Mouse (Mus musculus) heart, postnatal 14 days (tissue): ENCODE measurements around the gene Vmn1r204. TPM values are rescaled to one million over a fixed set of nuclear protein-coding genes. Genes with fewer than 3 reads are reported as not detected.
"Not testable (repeated sequence)": the region's sequence is repeated elsewhere in the genome, so short reads cannot be mapped to it uniquely, and the experiment has no call there.

Source experiments
- DNase-seq, 2 experiments: peaks; one replicate each; pipeline ENCODE4 v3.0.0; 2021 to 2022
- intact Hi-C: fragments of 180-260 bp; cut with DNase I; formaldehyde crosslinking; loops from one replicate; pipeline ENCODE4 v1.15.1; 2025
- long read RNA-seq, 2 experiments: library from polyadenylated mRNA; stranded (forward); transcript quantifications; one replicate each; pipeline ENCODE4 v2.0.0; 2021
- total RNA-seq, 2 experiments: library from RNA; stranded (reverse); gene quantifications; 2 replicates each; pipeline ENCODE4 v1.2.3; 2021

Vmn1r204 gene
- total RNA-seq: not detected
- long read RNA-seq, experiment 1: 0 reads
- long read RNA-seq, experiment 2: 0 reads

- DNase-seq, intact Hi-C loops: not testable (repeated sequence)
These were observed at the start of gene Vmn1r204 for GRCm38 (mm10) chr13:22552898-22553297. Gene Vmn1r204, plus strand, starts transcription at chr13:22553198.

GRCm38 (mm10) chr13:22505281-22505680 lies 47.7 kb upstream of the Vmn1r204 start, which contains the start of gene Vmn1r202:
Gene Vmn1r202, minus strand, starts transcription at chr13:22505381.
- intact Hi-C loops: no loop called here
- no peak for DNase-seq

GRCm38 (mm10) chr13:22517814-22518213 lies 35.2 kb upstream of the Vmn1r204 start, which contains the start of gene Vmn1r203:
Gene Vmn1r203, plus strand, starts transcription at chr13:22518114.
- intact Hi-C loops: no loop called here
- no peak for DNase-seq

- intact Hi-C loops, DNase-seq: not testable (repeated sequence)
These were observed 21.9 kb downstream of the Vmn1r204 start for GRCm38 (mm10) chr13:22574911-22575310.

GRCm38 (mm10) chr13:22583336-22583735 lies 30.3 kb downstream of the Vmn1r204 start:
- DNase-seq, intact Hi-C loops: not testable (repeated sequence)

GRCm38 (mm10) chr13:22592900-22593299 lies 39.9 kb downstream of the Vmn1r204 start, which contains the start of gene Vmn1r205:
Gene Vmn1r205, minus strand, starts transcription at chr13:22593000.
- no peak for DNase-seq

More at GRCm38 (mm10) chr13:22592900-22593299, 39.9 kb downstream of the Vmn1r204 start, which contains the start of gene Vmn1r205:
- intact Hi-C loops: no loop called here

Other genes starting within 250 kb of the Vmn1r204 start
- gene Vmn1r197, start 228.6 kb upstream of the Vmn1r204 start, total RNA-seq: not detected
- not detected for gene Vmn1r198, start 202.8 kb upstream of the Vmn1r204 start, total RNA-seq
- gene Vmn1r199, start 173.4 kb upstream of the Vmn1r204 start, total RNA-seq: not detected
- gene Vmn1r200, start 162.8 kb upstream of the Vmn1r204 start, total RNA-seq: not detected
- not detected for gene Vmn1r201, start 81.3 kb upstream of the Vmn1r204 start, total RNA-seq
- gene Vmn1r202, start 47.8 kb upstream of the Vmn1r204 start, total RNA-seq: under 1 TPM in 1 of 2 experiments, not detected in 1; 0.05 TPM
- not detected for gene Vmn1r203, start 35.1 kb upstream of the Vmn1r204 start, total RNA-seq
- not detected for gene Vmn1r205, start 39.8 kb downstream of the Vmn1r204 start, total RNA-seq
- not detected for gene Vmn1r206, start 71.1 kb downstream of the Vmn1r204 start, total RNA-seq
- not detected for gene Vmn1r207-ps, start 176.4 kb downstream of the Vmn1r204 start, total RNA-seq
- not detected for gene Vmn1r208, start 224.2 kb downstream of the Vmn1r204 start, total RNA-seq